Mouse (Mus musculus): ENCODE results near the gene Sel1l3.

Sel1l3 gene

DNA sequence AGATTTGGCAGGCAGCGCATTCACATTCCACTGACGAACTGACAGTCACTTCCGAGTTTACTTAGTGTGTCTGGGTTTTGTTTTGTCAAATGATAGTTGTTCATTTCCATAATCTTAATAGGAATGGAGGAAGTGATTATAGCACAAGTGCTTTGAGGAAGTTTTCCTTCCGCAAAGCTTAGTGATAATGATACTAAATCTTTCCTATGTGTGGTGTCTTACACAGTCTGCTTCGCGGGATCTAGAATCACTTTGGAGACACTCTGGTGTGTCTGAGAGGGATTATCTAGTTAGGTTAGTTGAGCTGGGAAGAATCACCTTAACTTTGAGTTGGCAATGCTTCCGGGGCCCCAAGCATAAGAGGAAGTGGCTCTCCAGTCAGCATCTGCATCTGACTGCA is 126.3 kb downstream of the Sel1l3 start:
- no peak for DNase-seq (ENCODE audit: low spot score)

DNA sequence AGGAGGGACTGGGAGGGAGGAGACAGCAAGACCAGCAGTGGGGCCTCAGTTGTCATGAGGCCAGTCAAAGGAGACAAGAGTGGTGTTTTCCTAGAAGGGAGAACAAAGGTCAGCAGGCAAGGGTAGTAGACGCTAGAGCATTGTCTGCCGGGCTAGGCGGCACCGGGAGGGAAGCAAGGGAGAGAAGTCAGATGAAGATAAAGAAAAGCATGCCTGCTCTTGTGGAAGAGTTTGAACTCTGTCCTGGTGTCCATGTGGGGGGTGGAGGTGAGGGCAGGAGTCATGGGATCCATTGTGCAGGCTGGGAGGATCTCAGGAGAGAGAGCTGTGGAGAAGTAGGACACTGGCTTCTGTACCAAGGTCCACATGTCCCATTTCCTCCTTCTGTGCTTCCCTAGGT is 135.3 kb downstream of the Sel1l3 start:
- DNase-seq (ENCODE audit: low spot score): no peak

DNA sequence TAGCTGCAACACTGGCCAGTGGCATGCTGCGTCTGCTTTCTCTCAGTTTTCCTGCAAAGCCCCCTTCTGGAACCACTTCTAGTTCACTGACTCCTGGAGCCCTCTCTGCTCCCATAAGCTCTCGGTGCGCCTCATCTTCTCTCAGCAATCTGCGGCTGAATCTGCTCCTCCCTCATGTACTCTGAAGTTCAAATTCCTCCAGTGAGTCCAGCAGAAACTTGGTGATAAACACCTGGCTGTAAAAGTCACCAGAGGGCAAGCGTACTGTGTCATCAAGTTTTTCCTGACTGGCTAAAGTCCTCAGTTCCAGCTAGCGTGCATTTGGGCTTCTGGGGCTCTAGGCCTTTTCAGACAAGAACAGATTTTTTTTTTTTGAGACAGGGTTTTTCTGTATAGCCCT is 139.2 kb downstream of the Sel1l3 start:
- DNase-seq (ENCODE audit: low spot score): no peak

DNA sequence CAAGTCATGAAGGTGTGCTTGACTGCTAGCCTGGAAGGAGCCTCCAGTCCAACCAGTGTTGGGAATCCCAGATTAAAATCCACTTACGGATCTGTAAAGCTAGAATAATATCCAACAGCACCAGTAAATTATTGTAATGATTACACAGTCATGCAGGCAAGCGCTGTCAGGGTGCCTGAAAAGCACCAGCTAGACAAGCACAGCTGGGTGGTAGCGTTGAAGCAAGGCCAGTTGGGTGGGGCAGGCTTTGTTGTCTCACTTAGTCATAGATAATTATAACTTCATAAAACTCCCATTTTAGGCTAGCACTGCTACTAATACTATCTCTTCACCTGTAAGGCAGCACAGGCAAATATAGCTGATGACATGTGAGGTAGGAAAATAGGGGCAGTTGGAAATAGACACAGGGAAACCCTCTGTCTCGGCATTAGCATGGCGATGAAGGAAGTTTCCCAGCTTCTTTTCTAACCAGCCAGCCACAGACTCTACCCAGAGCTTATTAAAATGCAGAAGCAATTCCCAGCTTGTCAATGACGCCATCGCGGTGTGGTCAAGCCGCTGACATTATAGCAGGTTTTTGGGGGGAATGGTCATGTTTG is 152.1 kb downstream of the Sel1l3 start:
- no peak for DNase-seq (ENCODE audit: low spot score)

Measured in ovary, postnatal 10 days (tissue).